Mouse (Mus musculus) E14TG2a.4 (cell line): ENCODE results near the gene Vmn1r55.

Source experiments
- CTCF ChIP-seq: conservative IDR thresholded peaks from 2 replicates; pipeline ENCODE4 v1.5.1; 2014; ENCODE audit warnings: low read length
- NANOG ChIP-seq: IDR thresholded peaks from 2 replicates; pipeline ENCODE4 v1.6.1; 2014; ENCODE audit warnings: borderline replicate concordance, low read length, mixed read lengths
- POU5F1 ChIP-seq: IDR thresholded peaks from 2 replicates; pipeline ENCODE4 v1.6.1; 2014; ENCODE audit warnings: low read length, borderline replicate concordance

DNA sequence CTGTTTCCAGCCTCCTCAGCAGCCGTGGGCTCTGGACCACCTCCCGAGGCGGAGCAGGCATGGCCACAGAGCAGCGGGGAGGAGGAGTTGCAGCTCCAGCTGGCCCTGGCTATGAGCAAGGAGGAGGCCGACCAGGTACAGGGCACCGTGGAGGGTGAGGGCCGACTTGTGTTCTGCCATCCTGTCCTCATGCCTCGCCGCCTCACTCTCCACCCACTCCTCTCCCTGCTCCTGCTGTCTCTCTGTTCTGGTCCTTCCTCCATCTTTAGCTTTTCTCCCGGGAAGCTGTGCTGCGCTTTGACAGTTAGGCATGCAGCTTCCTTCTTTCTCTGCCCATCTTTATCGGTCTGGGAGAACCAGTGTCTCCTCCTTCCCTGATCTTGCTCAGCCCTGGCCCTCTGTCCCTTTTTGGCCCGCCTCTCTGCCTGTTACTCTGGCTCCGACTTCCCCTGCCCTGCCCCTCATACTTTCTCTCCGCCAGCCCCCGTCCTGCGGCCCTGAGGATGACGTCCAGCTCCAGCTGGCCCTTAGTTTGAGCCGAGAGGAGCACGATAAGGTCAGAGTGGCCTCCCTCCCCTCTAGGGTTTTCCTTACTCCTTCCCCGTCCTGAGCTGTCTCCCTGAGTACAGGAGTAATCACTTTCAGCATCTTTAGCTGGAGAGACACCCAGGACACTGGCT, 56.5 kb downstream of the Vmn1r55 start:
- TF ChIP-seq CTCF (no peak), NANOG (no peak), POU5F1 (no peak)
